15 mouse cellular contexts compared by ENCODE assay signal in genomic region chr9:4658951-4659350, GRCm38 (mm10).
"Had no signal": no experiment of that assay in that cellular context is flagged by ENCODE, and none has a peak within 500 bp of the region (broad histone marks: within the 10 kb centered on the region; RNA-seq: fewer than 3 reads in every experiment).

No protein-coding gene starts in this region.

- H3K4me3 ChIP-seq: kidney, embryonic 15.5 days; limb, embryonic 15.5 days; liver, embryonic 13.5 days; lung, embryonic 15.5 days; megakaryocyte, embryonic 14.5 days had no signal

- H3K27me3 ChIP-seq: kidney, embryonic 15.5 days; limb, embryonic 15.5 days; liver, embryonic 13.5 days; lung, embryonic 15.5 days; megakaryocyte, embryonic 14.5 days had no signal

- H3K4me2 ChIP-seq: kidney, embryonic 15.5 days; limb, embryonic 15.5 days; liver, embryonic 13.5 days; lung, embryonic 15.5 days; midbrain, embryonic 11.5 days had no signal

- ATAC-seq: liver, postnatal 0 days had no signal

- H3K9me3 ChIP-seq: kidney, embryonic 15.5 days; limb, embryonic 15.5 days; liver, embryonic 13.5 days; lung, embryonic 15.5 days had no signal

- H3K36me3 ChIP-seq: kidney, embryonic 15.5 days; limb, embryonic 15.5 days; liver, embryonic 13.5 days; lung, embryonic 15.5 days had no signal

- DNase-seq: kidney, adult 2 months; kidney, postnatal 36 days; layer of hippocampus, adult 9-11 months; liver, embryonic 13.5 days; liver, postnatal 0 days; lung, postnatal 14 days; right cerebral cortex, adult 18-20 months; right cerebral cortex, postnatal 25 days; thymus, postnatal 36 days had no signal

- H3K27ac ChIP-seq: kidney, embryonic 15.5 days; limb, embryonic 15.5 days; liver, embryonic 13.5 days; lung, embryonic 15.5 days; macrophage had no signal

- H3K9ac ChIP-seq: kidney, embryonic 15.5 days; limb, embryonic 15.5 days; liver, embryonic 13.5 days; liver, postnatal 0 days; lung, embryonic 15.5 days had no signal

- H3K4me1 ChIP-seq: kidney, embryonic 15.5 days; limb, embryonic 15.5 days; liver, embryonic 13.5 days; lung, embryonic 15.5 days; megakaryocyte, embryonic 14.5 days had no signal
